18 mouse cellular contexts compared by ENCODE assay signal in genomic region chr19:50439464-50439881, GRCm38 (mm10).
A peak's percentile ranks its signal among the peaks of the same experiment; 100 is the strongest.
DNase-seq lines count a peak whose midpoint lies in the region; ATAC-seq and TF ChIP-seq lines count a peak whose summit lies in the region.
"Had no signal": no experiment of that assay in that cellular context is flagged by ENCODE, and none has a peak within 500 bp of the region (broad histone marks: within the 10 kb centered on the region; RNA-seq: fewer than 3 reads in every experiment).

No protein-coding gene starts in this region.

- no peak overlapping the region; the same call in 1 of the 2 replicates for H3K27ac ChIP-seq in forebrain, embryonic 11.5 days (ENCODE audit: low read depth, low read length)
- no peak overlapping the region for H3K27ac ChIP-seq in forebrain, embryonic 15.5 days (replicated peaks)
- no peak overlapping the region for H3K27ac ChIP-seq in forebrain, embryonic 14.5 days (ENCODE audit: low read depth, low read length)
- peak overlapping the region; percentile 57; the same call in 1 of the 2 replicates for H3K27ac ChIP-seq in midbrain, embryonic 11.5 days (ENCODE audit: low read depth, low read length)
- H3K27ac ChIP-seq: heart, adult 2 months; intestine, embryonic 15.5 days; limb, embryonic 12.5 days; liver, embryonic 15.5 days had no signal

- no peaks in the 10 kb centered on the region for H3K36me3 ChIP-seq in forebrain, embryonic 11.5 days (ENCODE audit: control insufficient read depth, insufficient read depth, low read length)
- no peaks in the 10 kb centered on the region for H3K36me3 ChIP-seq in forebrain, embryonic 15.5 days
- H3K36me3 ChIP-seq in forebrain, embryonic 14.5 days (ENCODE audit: control insufficient read depth, insufficient read depth, low read length), result no peaks in the 10 kb centered on the region
- no peaks in the 10 kb centered on the region for H3K36me3 ChIP-seq in midbrain, embryonic 11.5 days (ENCODE audit: control insufficient read depth, insufficient read depth, low read length)
- H3K36me3 ChIP-seq: G1E; intestine, embryonic 15.5 days; limb, embryonic 12.5 days; liver, embryonic 15.5 days had no signal

- H3K27me3 ChIP-seq in forebrain, embryonic 11.5 days (ENCODE audit: control insufficient read depth, insufficient read depth, low read length), result no peaks in the 10 kb centered on the region
- H3K27me3 ChIP-seq in forebrain, embryonic 15.5 days, result no peaks in the 10 kb centered on the region
- H3K27me3 ChIP-seq in forebrain, embryonic 14.5 days (replicated peaks; ENCODE audit: control insufficient read depth, insufficient read depth, low read length), result no peaks in the 10 kb centered on the region
- peaks cover 3% of the 10 kb centered on the region; the same call in 1 of the 2 replicates for H3K27me3 ChIP-seq in midbrain, embryonic 11.5 days (ENCODE audit: control insufficient read depth, insufficient read depth, low read length)
- H3K27me3 ChIP-seq: intestine, embryonic 15.5 days; limb, embryonic 12.5 days; liver, embryonic 15.5 days had no signal

- H3K4me1 ChIP-seq in forebrain, embryonic 11.5 days (replicated peaks; ENCODE audit: control insufficient read depth, insufficient read depth, low read length), result peaks cover 4% of the 10 kb centered on the region; the same call in 1 of the 2 replicates
- H3K4me1 ChIP-seq in forebrain, embryonic 15.5 days, result peaks cover 27% of the 10 kb centered on the region
- H3K4me1 ChIP-seq in forebrain, embryonic 14.5 days (ENCODE audit: control insufficient read depth, insufficient read depth, low read length), result peaks cover 18% of the 10 kb centered on the region; the same call in 1 of the 2 replicates
- H3K4me1 ChIP-seq in midbrain, embryonic 11.5 days (ENCODE audit: control insufficient read depth, insufficient read depth, low read length), result peaks cover 20% of the 10 kb centered on the region
- no peaks in the 10 kb centered on the region for H3K4me1 ChIP-seq in lung, adult 2 months (ENCODE audit: control insufficient read depth, insufficient read depth, low read length)
- H3K4me1 ChIP-seq: intestine, embryonic 15.5 days; liver, embryonic 15.5 days had no signal

- TF ChIP-seq POLR2A in lung, adult 2 months (IDR thresholded peaks at IDR 0.05; ENCODE audit: borderline replicate concordance, extremely low read depth, low read depth, low read length), result no peak

- no peak overlapping the region for H3K4me3 ChIP-seq in forebrain, embryonic 11.5 days (ENCODE audit: low read depth, low read length)
- H3K4me3 ChIP-seq in forebrain, embryonic 15.5 days, result no peak overlapping the region
- no peak overlapping the region for H3K4me3 ChIP-seq in forebrain, embryonic 14.5 days (ENCODE audit: low read depth, low read length)
- H3K4me3 ChIP-seq in midbrain, embryonic 11.5 days (ENCODE audit: low read depth, low read length), result no peak overlapping the region
- H3K4me3 ChIP-seq in lung, adult 2 months (replicated peaks; ENCODE audit: extremely low read depth, low read depth, low read length), result no peak overlapping the region
- H3K4me3 ChIP-seq: heart, adult 2 months; intestine, embryonic 15.5 days; limb, embryonic 12.5 days; liver, embryonic 15.5 days had no signal

- 6% methylated on average over 3 of the region's 3 CpGs for WGBS in forebrain, embryonic 11.5 days
- WGBS in forebrain, embryonic 15.5 days, result 11% methylated on average over 3 of the region's 3 CpGs
- 4% methylated on average over 3 of the region's 3 CpGs for WGBS in forebrain, embryonic 14.5 days
- WGBS in midbrain, embryonic 11.5 days, result 7% methylated on average over 3 of the region's 3 CpGs
- 38% methylated on average over 3 of the region's 3 CpGs for WGBS in lung, adult 2 months

- no peak for DNase-seq in forebrain, embryonic 11.5 days (ENCODE audit: low spot score)
- DNase-seq in forebrain, embryonic 14.5 days (ENCODE audit: low spot score), result peak; percentile 34
- DNase-seq in midbrain, embryonic 11.5 days (ENCODE audit: low spot score, missing footprints), result peak; percentile 90
- DNase-seq in retina, embryonic 14.5 days (ENCODE audit: low spot score), result peak; percentile 25
- no peak for DNase-seq in ovary, postnatal 10 days (ENCODE audit: low spot score)
- DNase-seq in thymus, postnatal 10 days (ENCODE audit: low spot score in 2 of 2), result no peak
- no peak for DNase-seq in lung, adult 2 months
- DNase-seq: cerebellum, adult 18-20 months; heart, adult 2 months; heart, postnatal 10 days; kidney, postnatal 10 days; thymus, postnatal 25 days had no signal

- H3K9me3 ChIP-seq in forebrain, embryonic 11.5 days (ENCODE audit: control insufficient read depth, low read length), result no peaks in the 10 kb centered on the region
- no peaks in the 10 kb centered on the region for H3K9me3 ChIP-seq in forebrain, embryonic 15.5 days
- no peaks in the 10 kb centered on the region for H3K9me3 ChIP-seq in forebrain, embryonic 14.5 days (replicated peaks; ENCODE audit: control insufficient read depth, low read length)
- H3K9me3 ChIP-seq in midbrain, embryonic 11.5 days (ENCODE audit: control insufficient read depth, low read length), result no peaks in the 10 kb centered on the region
- H3K9me3 ChIP-seq: intestine, embryonic 15.5 days; limb, embryonic 12.5 days; liver, embryonic 15.5 days had no signal

- ATAC-seq in forebrain, embryonic 11.5 days (replicated peaks; ENCODE audit: low FRiP score), result peak; percentile 51
- ATAC-seq in forebrain, embryonic 15.5 days (replicated peaks), result no peak
- no peak; the same call in 1 of the 2 replicates for ATAC-seq in forebrain, embryonic 14.5 days
- ATAC-seq in midbrain, embryonic 11.5 days (ENCODE audit: low FRiP score), result peak; percentile 41; the same call in 1 of the 2 replicates
- ATAC-seq: activated CD4-positive, CD25-positive, alpha-beta regulatory T cell, adult 4 months; intestine, embryonic 15.5 days had no signal

- peak overlapping the region; percentile 31; the same call in 1 of the 2 replicates for H3K4me2 ChIP-seq in forebrain, embryonic 11.5 days (ENCODE audit: low read depth, low read length, severe bottlenecking)
- no peak overlapping the region for H3K4me2 ChIP-seq in forebrain, embryonic 15.5 days (replicated peaks)
- H3K4me2 ChIP-seq in forebrain, embryonic 14.5 days (ENCODE audit: low read length), result 0 out of 2 replicates have a peak overlapping the region, but pooled peaks have one; percentile 2
- H3K4me2 ChIP-seq in midbrain, embryonic 11.5 days, result peak overlapping the region; percentile 4; the same call in 1 of the 2 replicates
- H3K4me2 ChIP-seq: intestine, embryonic 15.5 days; liver, embryonic 15.5 days had no signal

- TF ChIP-seq CTCF in lung, adult 2 months (IDR thresholded peaks at IDR 0.05; ENCODE audit: insufficient read depth, low read length), result no peak

- no peak overlapping the region for H3K9ac ChIP-seq in forebrain, embryonic 11.5 days (ENCODE audit: low read length)
- no peak overlapping the region for H3K9ac ChIP-seq in forebrain, embryonic 15.5 days (replicated peaks)
- no peak overlapping the region for H3K9ac ChIP-seq in forebrain, embryonic 14.5 days (ENCODE audit: low read length)
- H3K9ac ChIP-seq in midbrain, embryonic 11.5 days (ENCODE audit: low read length), result no peak overlapping the region
- H3K9ac ChIP-seq: intestine, embryonic 15.5 days; limb, embryonic 12.5 days; liver, embryonic 15.5 days had no signal

Comparison
In these comparisons a context has a peak if more than half of its experiments do, and no peak if none do; other contexts are left out.
1. ATAC-seq: peak in forebrain, embryonic 11.5 days (single experiment) and midbrain, embryonic 11.5 days (single experiment); none in forebrain, embryonic 15.5 days (single experiment) and forebrain, embryonic 14.5 days (single experiment).
2. DNase-seq: peak in forebrain, embryonic 14.5 days (single experiment), midbrain, embryonic 11.5 days (single experiment) and retina, embryonic 14.5 days (single experiment); none in forebrain, embryonic 11.5 days (single experiment), ovary, postnatal 10 days (single experiment), thymus, postnatal 10 days (0 of 2) and lung, adult 2 months (single experiment).